Mouse (Mus musculus): Measurements from ENCODE around the gene Thumpd3. TPM values are rescaled to one million over a fixed set of nuclear protein-coding genes. Genes with fewer than 3 reads are reported as not detected.

The Thumpd3 gene
- total RNA-seq, 2 experiments from 2014 or later, result 40.8 to 50.0 TPM

GRCm38 (mm10) chr6:113077569-113078030, 31.6 kb downstream of the Thumpd3 start:
- ATAC-seq (ENCODE audit: poor library complexity, severe bottlenecking), result no peak

GRCm38 (mm10) chr6:113078031-113078721, 32.2 kb downstream of the Thumpd3 start:
- ATAC-seq (ENCODE audit: poor library complexity, severe bottlenecking), result 0 out of 2 replicates have a peak, but pooled peaks have one; percentile 13

GRCm38 (mm10) chr6:113079492-113079891, 33.5 kb downstream of the Thumpd3 start:
- no peak for ATAC-seq (ENCODE audit: poor library complexity, severe bottlenecking)

- no peak for ATAC-seq (ENCODE audit: poor library complexity, severe bottlenecking)
Observed at GRCm38 (mm10) chr6:113082229-113082628, 36.2 kb downstream of the Thumpd3 start.

GRCm38 (mm10) chr6:113084590-113084989, 38.6 kb downstream of the Thumpd3 start:
- ATAC-seq (ENCODE audit: poor library complexity, severe bottlenecking), result no peak

- no peak for ATAC-seq (ENCODE audit: poor library complexity, severe bottlenecking)
Observed at GRCm38 (mm10) chr6:113093206-113093605, 47.2 kb downstream of the Thumpd3 start.

GRCm38 (mm10) chr6:113095547-113095946, 49.5 kb downstream of the Thumpd3 start:
- ATAC-seq (ENCODE audit: poor library complexity, severe bottlenecking), result no peak

- ATAC-seq (ENCODE audit: poor library complexity, severe bottlenecking), result no peak
Observed at GRCm38 (mm10) chr6:113097662-113098061, 51.6 kb downstream of the Thumpd3 start.

- peak; percentile 76 for ATAC-seq (ENCODE audit: poor library complexity, severe bottlenecking)
Observed at GRCm38 (mm10) chr6:113099640-113100289, 53.7 kb downstream of the Thumpd3 start.

GRCm38 (mm10) chr6:113102541-113102940, 56.5 kb downstream of the Thumpd3 start:
- no peak for ATAC-seq (ENCODE audit: poor library complexity, severe bottlenecking)

- ATAC-seq (ENCODE audit: poor library complexity, severe bottlenecking), result peak; percentile 86
Observed at GRCm38 (mm10) chr6:113103765-113104164, 57.7 kb downstream of the Thumpd3 start.

GRCm38 (mm10) chr6:113109378-113109777, 63.4 kb downstream of the Thumpd3 start:
- ATAC-seq (ENCODE audit: poor library complexity, severe bottlenecking), result no peak

- ATAC-seq (ENCODE audit: poor library complexity, severe bottlenecking), result no peak
Observed at GRCm38 (mm10) chr6:113109956-113110355, 63.9 kb downstream of the Thumpd3 start.

Other genes starting within 250 kb of the Thumpd3 start
- 3.5 and 6.1 TPM in 2 replicates for gene Srgap3, start 99.0 kb upstream of the Thumpd3 start, total RNA-seq (2015)
- 2.7 and 2.8 TPM in 2 replicates for gene Srgap3, start 99.0 kb upstream of the Thumpd3 start, total RNA-seq (2017)
- 81.1 and 84.2 TPM in 2 replicates for gene Setd5, start 31.1 kb downstream of the Thumpd3 start, total RNA-seq (2015)
- gene Setd5, start 31.1 kb downstream of the Thumpd3 start, total RNA-seq (2017), result 46.1 and 63.6 TPM in 2 replicates
- gene Lhfpl4, start 149.2 kb downstream of the Thumpd3 start, total RNA-seq (2015), result 0.18 TPM in 1 of 2 replicates, not detected in the other
- gene Lhfpl4, start 149.2 kb downstream of the Thumpd3 start, total RNA-seq (2017), result not detected in 2 replicates
- gene Mtmr14, start 191.6 kb downstream of the Thumpd3 start, total RNA-seq (2015), result 30.6 and 34.0 TPM in 2 replicates
- gene Mtmr14, start 191.6 kb downstream of the Thumpd3 start, total RNA-seq (2017), result 56.5 and 60.9 TPM in 2 replicates
- 0.20 and 0.30 TPM in 2 replicates for gene Cpne9, start 236.1 kb downstream of the Thumpd3 start, total RNA-seq (2015)
- gene Cpne9, start 236.1 kb downstream of the Thumpd3 start, total RNA-seq (2017), result 0.15 and 0.45 TPM in 2 replicates